Mouse (Mus musculus) adrenal gland, postnatal 10 days (tissue): ENCODE measurements around the gene Gnat1. TPM values are rescaled to one million over a fixed set of nuclear protein-coding genes. Genes with fewer than 3 reads are reported as not detected.

Source experiments
- DNase-seq: peaks from one replicate; pipeline ENCODE4 v3.0.0; 2021; ENCODE audit warnings: mixed read lengths
- long read RNA-seq, 2 experiments: library from polyadenylated mRNA; stranded (forward); transcript quantifications; one replicate each; pipeline ENCODE4 v2.0.0; 2021
- total RNA-seq, 2 experiments: library from RNA; stranded (reverse); gene quantifications; 2 replicates each; pipeline ENCODE4 v1.2.3; 2021

Gene Gnat1
- under 1 TPM; 0.33 to 0.42 TPM for total RNA-seq
- long read RNA-seq, experiment 1 = 0 reads
- long read RNA-seq, experiment 2 = 0 reads

DNA sequence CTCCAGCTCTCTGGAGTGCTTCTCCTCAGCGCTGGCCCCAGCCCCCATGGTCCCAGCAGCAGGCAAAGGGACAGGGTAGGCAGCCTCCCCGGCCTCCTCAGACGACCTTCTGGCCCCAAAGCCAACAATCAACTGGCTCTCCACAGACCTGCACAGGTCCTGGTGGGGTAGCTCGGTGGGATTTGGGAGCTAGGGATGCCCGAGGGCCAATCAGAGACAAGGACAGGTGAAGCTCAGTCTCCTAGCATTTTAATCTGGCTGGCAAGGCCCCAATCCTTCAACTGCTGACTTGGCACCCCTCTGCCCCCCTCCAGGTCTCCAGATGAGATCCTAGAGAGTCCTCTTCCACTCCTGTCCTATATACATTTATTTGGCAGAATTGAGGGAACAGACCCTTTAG is at the start of gene Gnat1:
TSS of gene Gnat1 (minus strand) at position 212 of the 400 bp plus-strand sequence.
- DNase-seq = no peak

DNA sequence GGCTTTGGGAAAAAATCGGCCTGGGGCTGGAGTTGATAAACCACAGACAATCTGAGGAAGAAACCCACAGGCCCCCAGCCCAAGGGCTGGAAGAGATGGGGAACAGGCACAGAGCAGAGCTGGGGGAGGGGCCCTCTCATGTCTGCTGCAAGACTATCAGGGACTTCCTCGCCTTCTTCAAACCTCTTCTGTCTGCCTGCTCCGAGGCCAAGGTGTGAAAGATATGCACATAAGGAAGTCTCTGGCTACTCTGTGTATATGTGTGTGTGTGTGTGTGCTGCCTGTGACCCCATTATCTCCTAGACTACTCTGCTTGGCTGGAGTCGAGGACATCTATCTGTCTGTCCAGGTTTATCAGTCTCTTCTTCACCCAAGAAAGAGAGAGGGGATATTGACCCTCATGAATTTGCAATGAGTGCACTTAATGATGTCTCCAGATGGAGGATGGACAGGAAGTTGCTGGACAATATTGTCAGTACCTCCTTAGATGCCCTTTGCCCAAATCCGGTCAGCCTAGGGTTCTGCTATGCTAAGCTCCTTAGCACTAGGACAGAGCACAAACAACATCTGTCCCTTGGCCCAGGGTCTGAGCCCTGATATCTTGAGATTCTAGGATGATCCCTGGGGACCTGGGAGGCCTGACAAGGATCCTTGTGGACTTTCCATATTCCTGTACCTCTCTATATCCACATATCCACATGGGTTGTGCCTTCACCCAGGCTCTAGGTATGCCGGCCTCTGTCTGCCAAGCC is 49.6 kb upstream of the Gnat1 start:
- no peak for DNase-seq

DNA sequence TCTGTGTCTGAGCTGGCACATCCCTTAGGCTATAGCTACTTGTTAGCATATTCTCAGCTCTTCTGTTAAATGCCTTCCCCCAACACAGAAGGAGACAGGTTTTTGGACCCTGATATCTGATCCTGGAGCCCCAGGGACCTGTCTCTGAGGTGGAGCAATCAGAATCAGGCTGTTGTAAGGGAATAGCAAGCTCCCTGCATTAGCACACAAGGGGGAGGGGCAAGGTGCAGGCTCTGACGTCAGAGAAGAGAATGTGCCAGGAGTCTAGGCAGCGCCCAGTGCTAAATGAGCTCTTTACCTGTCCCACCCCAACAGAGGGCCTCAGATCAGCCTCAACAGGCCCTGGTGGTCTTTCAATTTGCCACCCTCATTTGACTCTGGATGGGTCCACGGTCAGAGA is 47.5 kb upstream of the Gnat1 start:
- DNase-seq = no peak

DNA sequence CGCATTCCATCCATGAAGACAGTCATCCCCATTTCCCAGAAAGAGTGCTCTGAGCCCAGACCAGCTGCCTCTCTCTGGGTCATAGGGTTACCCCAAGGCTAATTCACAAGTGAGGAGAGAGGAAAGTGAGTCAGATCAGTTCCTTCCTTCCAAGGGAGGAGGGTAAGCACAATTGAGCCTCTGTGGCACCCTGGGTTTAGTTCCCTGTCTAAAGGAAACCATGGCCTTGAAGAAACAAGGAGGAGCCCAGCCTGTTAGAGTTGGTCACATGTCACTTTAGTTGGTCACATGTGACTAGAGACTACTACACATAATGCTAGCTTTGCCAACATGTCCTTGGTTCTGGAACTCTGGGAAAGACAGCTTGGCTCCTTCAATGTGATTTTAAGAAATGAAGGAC is 45.3 kb upstream of the Gnat1 start:
- DNase-seq = no peak

DNA sequence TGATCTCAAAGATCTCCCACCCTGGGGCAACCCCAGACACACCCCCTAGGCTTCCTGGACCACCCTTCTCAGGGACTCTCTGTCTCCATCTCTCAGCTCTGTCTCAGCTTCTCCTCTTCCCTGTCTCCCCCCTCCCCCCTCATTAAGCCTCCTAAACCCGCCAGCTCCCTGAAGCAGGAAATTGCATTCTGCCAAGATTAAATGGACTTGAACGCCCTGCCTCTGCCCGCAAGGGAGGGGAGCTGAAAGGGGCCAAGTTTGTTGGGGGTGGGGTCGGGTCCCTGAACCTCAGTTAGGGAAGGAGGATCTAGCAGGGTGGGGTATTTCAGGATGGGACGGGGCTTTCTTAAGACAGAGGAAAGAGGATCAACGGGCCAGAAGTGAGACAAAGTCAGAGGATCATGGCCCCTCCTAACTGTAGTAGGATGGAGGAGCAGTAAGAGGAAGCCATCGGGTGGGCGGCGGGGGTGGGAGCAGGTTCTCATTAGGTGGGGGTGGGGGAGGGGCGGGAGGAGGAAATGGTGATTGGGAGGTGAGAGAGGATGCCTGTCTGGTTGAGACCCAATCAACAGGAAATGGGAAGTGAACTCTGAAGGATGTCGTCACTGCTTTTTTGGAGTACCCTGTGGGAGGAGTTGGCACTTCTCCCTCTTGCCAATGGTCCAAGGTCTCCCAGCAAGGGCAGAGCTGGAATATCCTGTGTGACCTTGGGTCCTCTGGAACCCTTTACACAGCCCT is 44.5 kb upstream of the Gnat1 start:
- DNase-seq = peak; percentile 76

DNA sequence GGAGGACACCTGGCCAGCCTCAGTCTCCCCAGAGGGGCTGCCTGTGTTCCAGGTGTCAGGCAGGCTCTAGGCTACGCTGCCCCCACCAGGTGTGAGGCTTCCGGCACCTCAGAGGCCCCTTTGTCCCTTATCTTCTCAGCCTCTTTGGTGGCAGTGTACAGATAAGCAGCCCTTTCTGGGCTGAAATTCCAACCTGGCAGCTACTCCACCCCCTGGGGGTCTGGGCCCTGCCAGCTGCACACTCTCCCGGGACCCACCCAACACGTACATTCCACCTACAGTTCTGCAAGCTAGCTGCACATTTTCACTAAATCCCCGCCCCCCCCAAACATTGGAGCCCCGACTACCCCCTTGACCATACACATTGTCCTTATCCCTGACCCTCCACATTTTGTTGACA is 43.8 kb upstream of the Gnat1 start:
- no peak for DNase-seq

DNA sequence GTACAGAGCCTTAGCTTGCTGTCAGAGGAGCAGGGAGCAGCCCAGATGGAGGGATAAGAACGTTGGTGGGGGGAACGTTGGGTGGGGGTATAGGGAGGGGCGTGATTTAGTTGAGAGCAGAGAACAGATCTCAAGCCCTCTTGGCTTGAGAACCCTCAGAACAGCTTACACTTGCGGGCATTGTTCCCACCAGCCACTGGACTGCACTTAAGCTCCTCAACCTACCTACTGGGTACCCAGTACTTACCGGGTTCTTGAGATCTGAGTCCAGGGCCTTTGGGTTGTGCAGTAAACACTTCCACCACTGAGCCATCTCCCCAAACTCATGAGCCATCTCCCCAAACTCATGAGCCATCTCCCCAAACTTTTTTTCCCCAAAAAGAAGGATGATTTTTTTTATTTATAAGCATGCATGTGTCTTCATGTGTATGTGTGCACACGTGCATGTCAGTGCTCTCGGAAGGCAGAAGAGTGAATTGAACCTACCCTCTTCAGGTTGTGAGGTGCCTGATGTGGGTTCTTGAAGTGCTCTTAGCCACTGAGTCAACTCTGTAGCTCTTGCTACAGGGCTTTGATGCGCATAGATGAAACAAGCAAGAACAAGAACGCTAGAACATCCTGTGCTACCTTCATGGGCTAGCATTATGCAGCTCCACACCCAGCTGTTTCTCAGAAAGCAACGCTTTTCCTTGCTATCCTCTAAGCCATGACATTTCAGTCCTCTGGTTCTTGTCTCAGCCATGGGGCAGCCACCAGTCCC is 39.4 kb upstream of the Gnat1 start:
- no peak for DNase-seq

DNA sequence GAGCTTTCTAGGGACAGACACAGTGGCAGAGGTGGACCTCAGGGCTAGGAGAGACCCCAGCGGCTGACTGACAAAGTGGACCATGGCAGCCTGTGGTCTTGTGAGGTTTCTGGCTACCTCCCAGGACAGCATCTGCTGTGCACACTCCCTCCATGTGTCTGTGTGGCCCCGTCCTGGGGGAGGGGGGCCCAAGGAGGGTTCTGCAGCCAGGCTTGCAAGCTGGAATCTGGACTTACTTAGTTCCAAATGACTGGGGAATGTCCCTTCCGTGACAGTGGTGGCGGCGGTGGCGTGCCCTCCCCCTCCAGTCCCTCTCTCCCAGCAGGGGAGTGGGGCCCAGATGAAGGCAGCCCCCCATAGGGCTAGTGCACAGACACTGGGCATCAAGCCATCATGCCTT is 37.4 kb upstream of the Gnat1 start:
- DNase-seq = no peak

DNA sequence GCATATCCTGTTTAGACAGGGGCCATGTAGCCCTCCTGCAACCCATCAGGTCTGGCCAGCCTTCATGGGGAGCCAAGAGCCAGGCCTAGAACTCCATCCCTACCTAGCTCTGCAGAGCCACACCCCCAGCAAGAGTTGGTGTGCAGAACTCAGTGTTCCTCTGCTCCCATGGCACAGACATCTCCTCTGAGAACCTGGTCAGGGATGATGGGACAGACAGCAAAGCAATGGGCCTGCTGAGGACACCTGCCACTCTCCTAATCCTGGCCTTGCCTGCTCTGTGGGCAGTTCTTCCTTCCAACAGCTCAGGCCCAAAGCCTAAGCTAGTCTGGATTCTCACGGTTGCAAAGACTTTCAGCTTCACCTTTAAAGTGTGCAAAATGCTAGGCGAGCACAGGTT is 36.1 kb upstream of the Gnat1 start:
- DNase-seq = no peak

DNA sequence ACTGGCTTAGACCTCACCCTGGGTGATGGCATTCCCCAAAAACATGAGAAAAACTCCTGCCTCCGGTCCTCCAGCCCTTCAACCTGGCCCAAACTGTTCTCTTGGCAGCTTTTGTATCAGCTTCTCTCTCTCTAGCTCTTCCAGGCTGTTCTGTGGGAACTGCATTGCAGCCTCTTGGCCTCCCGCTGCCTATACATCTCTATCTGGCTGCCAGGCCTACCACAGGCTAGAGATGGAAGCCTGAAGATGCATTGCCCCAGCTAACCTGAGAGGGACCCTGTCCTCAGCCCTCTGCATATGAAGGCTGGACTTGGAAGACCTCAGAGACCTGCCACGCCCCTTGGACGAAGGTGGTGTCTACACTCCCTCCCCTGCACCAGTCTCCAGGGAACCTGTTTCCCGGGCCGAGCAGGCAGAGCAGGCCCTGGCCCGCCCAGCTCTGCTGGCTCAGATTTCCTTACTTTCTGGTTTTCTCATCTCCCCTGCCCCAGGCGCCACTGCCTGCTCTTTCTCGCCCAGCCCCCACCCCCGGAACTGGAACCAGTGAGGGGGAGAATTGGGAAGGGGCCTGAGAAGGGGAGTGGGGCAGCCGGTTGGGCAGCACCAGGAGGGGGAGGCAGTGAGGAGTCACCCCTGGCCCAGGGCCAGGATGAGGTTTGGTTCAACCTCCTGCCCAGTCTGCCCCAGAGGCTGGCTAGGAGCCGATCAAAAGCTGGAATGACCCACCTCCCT is 34.9 kb upstream of the Gnat1 start:
- DNase-seq = peak; percentile 72

DNA sequence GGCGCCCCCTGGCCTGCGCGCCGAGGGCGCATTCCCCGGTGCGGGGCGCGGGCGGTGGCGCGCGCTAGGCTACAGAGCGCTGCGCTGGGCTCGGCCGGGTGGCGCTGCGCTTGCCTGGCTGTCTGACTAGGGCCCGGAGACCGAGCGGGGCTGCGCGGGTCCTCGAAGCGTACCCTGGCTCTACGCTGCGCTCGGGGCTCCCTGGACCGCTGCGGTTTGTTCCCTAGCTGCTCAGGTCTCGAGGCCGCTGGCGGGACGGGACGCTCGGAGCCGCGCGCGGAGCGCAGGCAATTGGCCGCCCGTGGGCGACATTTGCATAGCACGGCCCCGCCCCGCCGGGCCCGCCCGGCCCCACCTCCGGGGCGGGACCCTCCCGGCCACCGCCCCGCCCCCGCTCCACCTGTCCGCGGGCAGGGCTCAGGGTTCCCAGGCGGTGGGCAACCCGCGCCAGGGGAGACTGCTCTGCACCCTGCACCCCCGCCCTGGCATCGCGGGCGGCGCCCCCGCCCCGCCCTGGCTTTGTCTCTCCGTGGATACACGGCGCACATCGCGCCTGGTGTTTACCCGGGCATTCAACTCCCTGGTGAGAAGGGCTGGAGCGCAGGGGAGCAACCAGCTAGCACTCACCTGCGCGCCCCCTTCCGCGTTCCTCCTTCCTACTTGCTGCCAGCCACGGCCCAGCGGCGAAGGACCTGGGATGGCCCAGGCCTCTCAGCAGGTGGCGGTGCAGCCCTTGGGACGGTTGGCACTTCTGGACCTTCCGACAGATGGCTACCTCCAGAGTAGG is 30.4 kb upstream of the Gnat1 start, which contains the start of gene Sema3f:
TSS of gene Sema3f (minus strand) at position 779 of the 787 bp plus-strand sequence.
- DNase-seq = peak; percentile 87

DNA sequence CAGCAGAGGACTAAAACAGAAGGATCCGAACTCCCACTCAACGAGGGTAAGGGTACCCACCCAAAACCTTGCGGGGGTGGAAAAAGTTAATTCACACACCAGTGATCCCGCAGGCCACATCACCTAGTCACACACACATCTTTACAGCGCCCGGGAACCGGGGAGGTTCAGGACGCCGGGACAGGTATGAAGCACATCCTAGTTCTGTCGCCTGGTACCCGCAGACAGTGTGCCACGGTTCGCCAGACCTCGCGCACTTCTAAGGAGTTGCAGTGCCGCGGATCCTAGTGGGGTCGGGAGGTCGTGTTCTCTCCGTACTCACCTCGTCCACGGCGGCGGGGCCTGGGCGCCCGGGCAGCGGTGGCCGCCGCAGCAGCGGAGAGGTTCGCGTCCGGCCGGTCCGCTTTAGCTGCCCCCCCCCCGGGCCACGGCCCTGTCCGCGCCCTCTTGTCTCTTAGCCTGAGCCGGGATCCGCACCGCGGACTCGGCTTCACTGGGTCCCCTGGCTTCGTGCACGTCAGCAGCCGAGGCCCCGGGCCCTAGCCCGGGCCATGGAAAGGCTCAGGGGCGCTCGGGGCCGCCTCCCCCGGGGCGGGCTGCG is 29.7 kb upstream of the Gnat1 start:
- DNase-seq = no peak

DNA sequence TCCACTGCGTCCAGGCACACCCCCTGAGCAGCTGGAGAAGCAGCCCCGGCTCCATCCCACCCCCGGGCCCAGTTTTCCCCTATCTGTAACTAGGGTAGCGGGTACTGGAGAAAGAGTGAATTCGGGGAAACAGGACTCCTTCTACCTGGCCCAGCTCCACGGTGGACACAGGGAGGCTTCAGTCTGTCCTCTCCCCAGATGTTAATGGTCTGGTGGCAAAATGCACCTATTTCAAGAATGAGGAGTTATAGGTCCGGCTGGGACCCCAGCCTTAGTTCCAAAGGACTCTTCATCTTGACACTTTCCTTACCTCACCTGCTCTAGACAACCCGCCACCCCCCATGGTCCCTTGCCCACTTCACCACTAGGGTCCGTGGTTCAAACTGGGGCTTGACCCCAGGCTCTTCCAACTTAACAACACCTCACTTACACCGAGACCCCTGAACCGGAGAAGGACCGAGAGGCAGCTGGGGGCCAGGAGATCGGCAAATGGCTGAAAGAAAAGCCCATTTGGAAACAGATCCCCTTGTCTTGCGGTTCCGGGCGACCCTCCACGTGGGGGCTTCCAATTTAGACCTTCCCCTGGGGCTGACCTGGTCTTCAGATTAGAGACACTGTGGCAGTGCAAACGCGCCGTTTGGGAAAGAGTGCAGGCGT is 29.1 kb upstream of the Gnat1 start:
- no peak for DNase-seq

DNA sequence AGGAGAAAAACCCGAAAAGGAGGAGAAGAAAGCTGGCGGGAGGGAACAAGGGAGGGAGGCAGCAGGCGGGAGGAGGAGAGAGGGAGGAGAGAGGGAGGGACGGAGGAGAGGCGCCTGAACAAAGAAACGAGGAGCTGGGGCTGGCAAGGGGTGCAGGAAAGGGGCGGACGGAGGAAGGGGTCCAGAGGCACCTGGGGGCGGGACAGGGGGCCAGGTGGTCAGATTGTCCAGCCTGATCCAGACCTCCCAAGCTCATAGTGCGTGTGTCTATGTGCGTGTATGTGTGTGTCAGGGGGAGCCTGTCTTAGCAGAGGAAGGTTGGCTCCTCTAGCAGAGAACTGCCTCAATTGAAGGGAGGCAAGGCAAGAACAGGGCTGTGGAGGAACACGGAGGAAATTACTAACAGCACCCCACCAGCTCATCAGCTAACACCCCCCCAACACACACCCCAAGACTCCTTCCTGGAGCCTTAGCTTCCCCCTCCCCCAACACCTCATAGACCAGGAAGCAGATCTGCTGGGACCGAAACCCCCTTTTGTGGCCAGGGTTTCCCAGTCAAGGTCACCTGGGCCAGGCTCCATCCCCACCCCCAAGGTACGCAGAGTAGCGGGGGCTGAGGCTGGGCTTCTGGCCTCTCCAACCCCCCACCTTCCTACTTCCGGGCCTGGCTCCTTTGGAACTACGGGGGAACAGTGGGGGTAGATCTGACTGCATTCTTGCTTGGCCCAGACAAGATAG is 28.4 kb upstream of the Gnat1 start:
- no peak for DNase-seq

DNA sequence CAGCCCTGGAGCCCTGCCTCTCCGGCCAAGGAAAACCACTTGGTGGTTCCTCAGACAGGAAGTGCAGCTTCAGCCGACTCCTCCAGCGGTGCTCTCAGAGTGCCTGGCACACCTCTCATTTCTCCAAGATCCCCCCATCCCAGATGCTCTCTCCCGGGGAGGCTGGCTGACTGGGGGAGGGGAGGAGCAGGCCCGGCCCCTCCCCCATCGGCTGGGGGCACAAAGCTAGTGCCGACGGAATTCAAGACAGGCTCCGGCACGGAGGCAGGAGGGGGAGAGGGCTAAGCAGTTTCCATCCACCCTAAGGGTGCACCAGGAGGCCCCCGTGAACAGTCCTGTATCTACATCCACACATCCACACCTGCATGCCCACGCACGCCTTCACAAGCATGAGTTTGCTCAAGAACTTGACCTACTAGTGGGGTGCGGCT is 27.3 kb upstream of the Gnat1 start:
- no peak for DNase-seq

DNA sequence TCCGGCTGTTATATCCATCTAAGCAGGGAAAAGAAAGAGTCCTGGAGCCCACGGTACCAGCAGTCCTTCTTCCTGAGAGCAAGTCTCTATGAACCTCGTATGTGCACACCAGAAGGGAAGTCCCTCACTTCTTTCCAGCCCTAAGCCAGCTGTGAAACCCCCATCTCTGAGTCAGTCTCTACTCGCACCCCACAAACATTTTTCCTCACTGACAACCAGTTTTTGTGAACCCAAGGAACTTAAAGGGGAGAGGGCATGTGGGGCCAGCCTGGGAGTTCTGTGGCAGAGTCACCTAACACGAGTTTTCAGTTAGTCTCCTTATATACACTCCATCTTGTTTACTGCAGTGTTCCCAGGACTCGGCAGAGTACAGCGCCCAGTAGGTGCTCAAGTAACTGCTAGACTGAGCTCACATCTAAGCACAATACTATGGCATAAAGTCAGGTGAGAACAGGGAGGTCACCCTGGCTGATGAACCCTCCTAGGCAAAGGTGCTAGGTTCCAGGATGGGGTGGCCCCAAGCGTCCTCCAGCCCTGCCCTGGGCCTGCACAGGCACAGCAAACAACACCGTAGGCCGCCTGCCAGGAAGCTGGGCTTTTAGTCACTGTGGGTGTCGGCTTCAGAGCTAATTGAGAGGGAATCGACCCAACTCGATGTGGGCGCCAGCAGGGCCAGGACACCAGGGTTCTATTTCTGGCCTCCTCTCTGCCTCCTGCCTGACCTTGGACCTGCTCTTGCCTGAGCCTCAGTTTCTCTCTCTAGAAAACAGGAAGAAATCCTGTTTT is 24.0 kb upstream of the Gnat1 start:
- peak; percentile 51 for DNase-seq

DNA sequence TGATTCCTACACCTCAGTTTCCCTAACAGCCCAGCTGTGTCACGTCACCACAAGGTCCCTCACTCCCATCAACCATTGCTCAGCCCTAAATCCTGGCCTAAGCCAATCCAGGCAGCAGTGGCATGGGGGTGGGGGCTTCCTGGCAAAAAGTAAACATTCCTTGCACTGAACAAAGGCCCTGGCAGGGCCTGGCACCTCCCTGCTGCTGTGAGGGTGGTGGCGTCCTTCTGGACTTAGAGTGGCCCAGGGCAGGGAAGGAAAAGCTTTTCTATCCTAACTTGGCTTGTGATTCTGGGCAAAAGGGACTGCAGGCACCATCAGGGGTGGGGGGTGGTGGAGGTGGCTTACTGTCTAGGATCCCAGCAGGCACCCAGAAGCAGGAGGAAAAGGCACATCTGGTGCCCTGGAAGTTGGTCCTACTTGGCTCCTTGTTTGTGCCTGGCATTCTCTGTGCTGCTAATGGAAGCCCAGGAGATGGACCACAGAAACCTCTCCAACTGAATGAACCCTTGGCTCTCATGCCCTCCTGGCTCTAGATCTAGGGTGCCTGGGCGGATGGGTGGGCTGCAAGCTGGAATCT is 23.2 kb upstream of the Gnat1 start:
- no peak for DNase-seq

DNA sequence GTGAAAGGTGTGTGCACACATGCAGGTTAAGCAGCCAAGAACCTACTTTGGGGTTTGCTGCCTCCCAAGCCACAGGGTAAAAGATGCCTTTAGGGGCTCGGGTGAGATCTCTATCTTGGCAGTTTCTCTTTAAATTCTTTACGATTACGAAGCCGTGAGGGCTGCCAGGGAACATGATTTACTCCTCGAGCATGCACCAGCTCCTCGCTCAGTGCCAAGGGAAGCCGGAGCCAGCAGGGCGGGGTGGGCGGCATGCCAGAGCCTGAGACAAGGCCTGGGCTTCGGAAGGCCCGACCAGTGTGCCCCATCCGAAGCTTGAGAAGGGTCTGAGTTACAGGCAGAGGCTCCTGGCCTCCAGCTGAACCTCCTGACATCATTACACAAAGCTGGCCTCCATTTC is 22.1 kb upstream of the Gnat1 start:
- peak; percentile 92 for DNase-seq
